Mouse (Mus musculus): ENCODE measurements at regions not wholly inside any gene's neighbourhood (a gene's known extent, or its start where the extent isn't known, plus 50 kb on each side); places are given as distances from the start of the nearest gene placed in this dataset.

GRCm38 (mm10) chr6:117613656-117614350, 227.2 kb upstream of the Zfp637 start:
- no peaks in the 10 kb centered on the region for H3K79me2 ChIP-seq (replicated peaks; ENCODE audit: control insufficient read depth, extremely low read depth, insufficient read depth, poor library complexity, severe bottlenecking)
- TF ChIP-seq RCOR1 (conservative IDR thresholded peaks at IDR 0.05; ENCODE audit: low read depth, low read length) (no peak), USF1 (IDR thresholded peaks at IDR 0.05; ENCODE audit: low read depth, low read length) (no peak), PAX5 (IDR thresholded peaks at IDR 0.05; ENCODE audit: low read length) (no peak), MXI1 (IDR thresholded peaks at IDR 0.05; ENCODE audit: low read depth, low read length) (no peak), MEF2A (IDR thresholded peaks at IDR 0.05; ENCODE audit: borderline replicate concordance, low read depth, low read length) (no peak), JUND (conservative IDR thresholded peaks at IDR 0.05; ENCODE audit: low read depth, low read length) (no peak), GABPA (IDR thresholded peaks at IDR 0.05; ENCODE audit: insufficient replicate concordance, low read depth, low read length) (no peak), USF2 (conservative IDR thresholded peaks at IDR 0.05; ENCODE audit: low read depth, low read length) (no peak)
- H3K9ac ChIP-seq (ENCODE audit: insufficient read depth, low read depth), result no peak overlapping the region
- no peaks in the 10 kb centered on the region for H3K9me3 ChIP-seq (replicated peaks; ENCODE audit: low read length)
- H3K4me3 ChIP-seq (replicated peaks in 1 of 3; ENCODE audit: low read depth in 2 of 3, low read length in 2 of 3, poor library complexity in 1 of 3), result no peak overlapping the region
- H3K4me2 ChIP-seq (ENCODE audit: insufficient read depth, low read depth, poor library complexity, severe bottlenecking), result no peak overlapping the region
- dilution Hi-C loops (cut with MboI; ENCODE audit: extremely low pct_ligation_motif_present, extremely low pct_unique_long_range_greater_than_20kb, low sequenced_read_pairs), result no loop called here
- DNase-seq (ENCODE audit: extremely low read depth), result no peak
- peaks cover 0 to 3% of the 10 kb centered on the region in 2 experiments; a peak in 1 of 4 replicates for H3K4me1 ChIP-seq (ENCODE audit: control insufficient read depth in 1 of 2, insufficient read depth in 2 of 2)
- H3K36me3 ChIP-seq (replicated peaks in 1 of 2; ENCODE audit: control insufficient read depth in 1 of 2, insufficient read depth in 1 of 2, low read length in 1 of 2), result no peaks in the 10 kb centered on the region
- in situ Hi-C loops (cut with MboI; ENCODE audit: low pct_ligation_motif_present, low pct_unique_long_range_greater_than_20kb, low sequenced_read_pairs), result no loop called here
- no peak overlapping the region for H3K27ac ChIP-seq (ENCODE audit: insufficient read depth, low read depth)
- H3K27me3 ChIP-seq (replicated peaks), result peaks cover 85% of the 10 kb centered on the region

GRCm38 (mm10) chr6:117614386-117614785, 226.6 kb upstream of the Zfp637 start:
- TF ChIP-seq TCF12 (IDR thresholded peaks at IDR 0.05; ENCODE audit: low read depth, low read length) (no peak), CHD2 (IDR thresholded peaks at IDR 0.05; ENCODE audit: low read length) (no peak), MXI1 (IDR thresholded peaks at IDR 0.05; ENCODE audit: low read depth, low read length) (no peak), KAT2A (IDR thresholded peaks at IDR 0.05; ENCODE audit: insufficient replicate concordance, low read length) (no peak), EP300 (IDR thresholded peaks at IDR 0.05; ENCODE audit: low read length) (no peak), GABPA (IDR thresholded peaks at IDR 0.05; ENCODE audit: insufficient replicate concordance, low read depth, low read length) (no peak), E2F4 (IDR thresholded peaks at IDR 0.05; ENCODE audit: insufficient replicate concordance, low read depth, low read length) (no peak), POLR2A (IDR thresholded peaks at IDR 0.05; ENCODE audit: low read depth, low read length) (no peak), MAX (IDR thresholded peaks at IDR 0.05; ENCODE audit: low read length) (no peak), PAX5 (IDR thresholded peaks at IDR 0.05; ENCODE audit: low read length) (no peak), JUN (IDR thresholded peaks at IDR 0.05; ENCODE audit: insufficient read depth, low read depth, low read length) (no peak), SMC3 (IDR thresholded peaks at IDR 0.05; ENCODE audit: low read depth, low read length) (no peak), SIN3A (IDR thresholded peaks at IDR 0.05; ENCODE audit: low read length) (no peak)
- Histone ChIP-seq H3K36me3 (replicated peaks in 1 of 2; ENCODE audit: control insufficient read depth in 1 of 2, insufficient read depth in 1 of 2, low read length in 1 of 2) (no peaks in the 10 kb centered on the region), H3K4me2 (ENCODE audit: insufficient read depth, low read depth, poor library complexity, severe bottlenecking) (no peak overlapping the region), H3K9ac (ENCODE audit: insufficient read depth, low read depth) (no peak overlapping the region), H3K4me1 (ENCODE audit: control insufficient read depth in 1 of 2, insufficient read depth in 2 of 2) (peaks cover 0 to 3% of the 10 kb centered on the region in 2 experiments; a peak in 1 of 4 replicates), H3K79me2 (replicated peaks; ENCODE audit: control insufficient read depth, extremely low read depth, insufficient read depth, poor library complexity, severe bottlenecking) (no peaks in the 10 kb centered on the region), H3K9me3 (replicated peaks; ENCODE audit: low read length) (no peaks in the 10 kb centered on the region), H3K27me3 (replicated peaks) (peaks cover 85% of the 10 kb centered on the region), H3K27ac (ENCODE audit: insufficient read depth, low read depth) (no peak overlapping the region), H3K4me3 (replicated peaks in 1 of 3; ENCODE audit: low read depth in 2 of 3, low read length in 2 of 3, poor library complexity in 1 of 3) (no peak overlapping the region)
- dilution Hi-C loops (cut with MboI; ENCODE audit: extremely low pct_ligation_motif_present, extremely low pct_unique_long_range_greater_than_20kb, low sequenced_read_pairs), result no loop called here
- DNase-seq (ENCODE audit: extremely low read depth), result no peak
- in situ Hi-C loops (cut with MboI; ENCODE audit: low pct_ligation_motif_present, low pct_unique_long_range_greater_than_20kb, low sequenced_read_pairs), result no loop called here
